Mouse (Mus musculus): ENCODE data around the gene Btbd2. TPM values are rescaled to one million over a fixed set of nuclear protein-coding genes. Genes with fewer than 3 reads are reported as not detected.
"Not testable (repeated sequence)": the region's sequence is repeated elsewhere in the genome, so short reads cannot be mapped to it uniquely, and the experiment has no call there.

Gene Btbd2
- total RNA-seq, 2 experiments from 2014 or later: 80.9 to 83.2 TPM

DNA sequence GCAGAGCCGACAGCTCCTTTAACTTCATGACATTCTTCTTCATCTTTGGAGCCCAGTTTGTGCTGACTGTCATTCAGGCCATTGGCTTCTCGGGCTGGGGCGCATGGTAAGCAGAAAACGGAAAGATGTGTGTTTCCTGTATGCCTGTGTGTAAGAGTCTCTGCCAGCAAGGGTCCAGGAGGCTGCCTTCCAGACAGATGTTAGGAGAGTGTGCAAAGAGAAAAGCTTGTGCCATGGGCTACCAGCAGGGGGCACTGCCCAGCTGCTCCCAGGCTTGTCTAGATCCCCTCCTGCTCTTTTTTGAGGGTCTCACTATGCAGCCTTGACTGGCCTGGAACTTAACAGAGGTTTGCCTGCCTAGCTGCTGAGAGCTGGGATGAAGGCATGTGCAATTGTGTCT lies 45.8 kb downstream of the Btbd2 start:
- DNase-seq: peak; percentile 51
- intact Hi-C loops (cut with DNase I): no loop called here

DNA sequence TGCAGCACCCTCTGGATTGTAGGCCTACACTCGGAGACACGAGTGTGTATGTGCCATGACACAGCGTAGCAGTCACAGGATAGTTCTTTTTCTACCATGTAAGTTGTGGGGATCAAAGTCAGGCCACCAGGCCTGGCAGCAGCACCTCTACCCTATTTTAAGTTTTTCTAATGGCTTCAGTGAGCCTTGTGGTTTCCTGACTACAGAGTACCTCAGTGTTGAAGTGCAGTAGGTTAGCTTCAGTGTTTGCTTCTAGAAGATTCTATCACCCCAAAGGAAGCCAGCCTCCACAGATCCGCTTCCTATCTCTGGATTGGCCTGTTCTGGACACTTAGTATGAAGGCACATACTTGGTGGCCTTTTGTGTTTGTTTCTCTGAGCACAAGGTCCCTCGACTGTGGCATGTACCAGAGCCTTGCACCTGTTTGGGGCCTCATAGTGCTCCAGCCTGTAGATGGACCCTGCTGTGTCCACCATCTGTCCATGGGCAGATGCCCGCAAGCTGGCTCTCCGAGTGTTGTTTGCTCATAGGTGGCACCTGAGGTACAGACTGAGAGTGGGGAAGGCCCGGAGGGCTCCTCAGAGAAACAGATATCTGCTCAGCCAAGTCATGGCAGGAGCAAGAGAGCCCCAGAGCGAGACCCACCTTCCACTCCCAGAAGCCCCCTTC lies 46.6 kb downstream of the Btbd2 start:
- intact Hi-C loops (cut with DNase I): no loop called here

DNA sequence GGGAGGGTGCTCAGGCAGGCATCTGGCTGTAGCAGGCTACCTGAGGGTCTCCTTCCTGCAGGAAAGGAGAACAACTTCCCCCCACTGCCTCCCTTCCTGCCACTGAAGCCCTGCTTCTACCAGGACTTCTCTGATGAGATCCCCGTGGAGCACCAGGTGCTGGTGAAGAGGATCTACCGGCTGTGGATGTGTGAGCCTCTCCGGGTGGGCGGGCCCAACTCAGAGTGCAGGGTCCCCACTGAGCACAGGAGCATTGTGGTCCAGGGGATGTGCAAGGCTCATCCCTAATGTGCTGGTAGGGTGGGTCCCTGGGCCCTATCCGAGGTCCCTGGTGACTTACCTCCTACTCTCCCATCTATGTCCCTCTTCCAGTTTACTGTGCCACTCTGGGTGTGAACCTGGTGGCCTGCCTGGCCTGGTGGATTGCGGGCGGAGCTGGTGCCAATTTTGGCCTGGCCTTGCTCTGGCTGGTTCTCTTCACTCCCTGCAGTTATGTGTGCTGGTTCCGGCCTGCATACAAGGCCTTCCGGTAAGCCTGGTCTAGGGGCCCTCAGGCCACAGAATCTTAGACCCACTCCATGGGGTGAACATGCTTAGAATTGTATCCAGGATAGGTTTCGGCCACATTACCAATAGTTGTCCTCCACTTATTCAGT lies 47.5 kb downstream of the Btbd2 start:
- intact Hi-C loops (cut with DNase I): no loop called here
- DNase-seq: no peak

More for the DNA sequence above, 46.6 kb downstream of the Btbd2 start:
- DNase-seq: peak; percentile 48

DNA sequence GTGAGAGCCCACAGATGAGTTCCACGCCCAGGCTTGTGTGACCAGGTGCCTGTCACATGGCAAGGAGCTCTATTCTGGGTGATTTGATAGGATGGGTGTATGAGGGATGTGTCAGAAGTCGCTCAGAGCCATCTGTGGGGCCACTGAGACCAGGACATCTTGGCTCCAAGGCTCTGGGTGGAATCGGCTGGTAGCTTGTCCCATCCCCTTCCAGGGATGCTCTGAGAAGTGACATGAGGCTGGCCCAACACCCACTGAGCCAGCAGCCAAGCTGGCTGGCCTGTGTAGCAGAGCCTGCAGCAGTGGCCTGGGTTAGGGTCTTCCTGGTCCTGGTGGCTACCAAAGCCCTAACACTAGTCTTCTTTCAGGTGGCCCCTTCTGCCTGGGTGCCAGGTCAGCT lies 48.4 kb downstream of the Btbd2 start:
- intact Hi-C loops (cut with DNase I): no loop called here
- DNase-seq: no peak

DNA sequence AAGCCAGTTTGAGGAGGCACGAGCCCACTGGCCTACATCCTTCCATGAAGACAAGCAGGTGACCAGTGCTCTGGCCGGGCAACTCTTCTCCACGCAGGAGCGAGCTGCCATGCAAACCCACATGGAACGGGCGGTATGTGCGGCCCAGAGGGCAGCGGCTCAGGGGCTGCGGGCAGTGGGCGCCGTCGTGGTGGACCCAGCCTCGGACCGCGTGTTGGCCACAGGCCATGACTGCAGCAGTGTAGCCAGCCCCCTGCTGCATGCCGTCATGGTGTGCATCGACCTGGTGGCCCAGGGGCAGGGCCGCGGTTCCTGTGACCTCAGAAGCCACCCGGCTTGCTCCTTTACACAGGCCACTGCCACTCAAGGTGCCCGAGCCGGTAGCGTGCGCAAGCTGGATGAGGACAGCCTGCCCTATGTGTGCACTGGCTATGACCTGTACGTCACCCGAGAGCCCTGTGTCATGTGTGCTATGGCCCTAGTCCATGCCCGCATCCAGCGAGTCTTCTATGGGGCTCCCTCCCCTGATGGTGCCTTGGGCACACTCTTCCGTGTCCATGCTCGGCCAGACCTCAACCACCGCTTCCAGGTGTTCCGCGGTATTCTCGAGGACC lies 50.0 kb downstream of the Btbd2 start:
- intact Hi-C loops (cut with DNase I): no loop called here
- no peak for DNase-seq

DNA sequence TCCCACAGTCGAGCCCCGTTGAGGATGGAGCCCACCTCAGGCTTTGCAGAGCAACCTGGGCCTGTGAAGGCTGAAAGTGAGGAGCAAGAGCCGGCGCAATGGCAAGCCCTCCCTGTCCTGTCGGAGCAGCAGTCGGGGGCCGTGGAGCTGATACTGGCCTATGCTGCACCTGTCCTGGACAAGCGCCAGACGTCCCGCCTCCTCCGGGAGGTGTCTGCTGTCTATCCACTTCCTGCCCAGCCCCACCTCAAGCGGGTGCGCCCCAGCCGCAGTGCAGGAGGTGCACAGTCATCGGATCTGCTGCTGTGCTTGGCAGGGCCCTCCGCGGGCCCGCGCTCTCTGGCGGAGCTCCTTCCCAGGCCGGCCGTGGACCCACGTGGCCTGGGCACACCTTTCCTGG lies 50.6 kb downstream of the Btbd2 start:
- intact Hi-C loops (cut with DNase I): no loop called here
- DNase-seq: no peak

DNA sequence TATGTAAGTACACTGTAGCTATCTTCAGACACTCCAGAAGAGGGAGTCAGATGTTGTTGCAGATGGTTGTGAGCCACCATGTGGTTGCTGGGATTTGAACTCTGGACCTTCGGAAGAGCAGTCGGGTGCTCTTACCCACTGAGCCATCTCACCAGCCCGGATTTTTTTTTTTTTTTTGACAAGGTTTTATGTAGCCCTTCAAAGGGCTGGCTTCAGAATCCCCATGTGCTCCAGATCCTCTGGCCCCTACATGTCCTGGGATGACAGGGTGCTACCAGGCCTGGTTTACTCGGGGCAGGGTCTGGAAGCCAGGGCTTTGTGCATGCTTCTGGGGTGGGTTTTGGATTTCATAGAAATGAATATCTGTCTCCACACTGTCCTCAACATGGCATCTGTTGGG lies 51.1 kb downstream of the Btbd2 start, which contains the start of gene Gm49322:
Gene Gm49322, plus strand, starts transcription at position 301 of the 400 bp plus-strand sequence.
- intact Hi-C loops (cut with DNase I); DNase-seq: not testable (repeated sequence)

DNA sequence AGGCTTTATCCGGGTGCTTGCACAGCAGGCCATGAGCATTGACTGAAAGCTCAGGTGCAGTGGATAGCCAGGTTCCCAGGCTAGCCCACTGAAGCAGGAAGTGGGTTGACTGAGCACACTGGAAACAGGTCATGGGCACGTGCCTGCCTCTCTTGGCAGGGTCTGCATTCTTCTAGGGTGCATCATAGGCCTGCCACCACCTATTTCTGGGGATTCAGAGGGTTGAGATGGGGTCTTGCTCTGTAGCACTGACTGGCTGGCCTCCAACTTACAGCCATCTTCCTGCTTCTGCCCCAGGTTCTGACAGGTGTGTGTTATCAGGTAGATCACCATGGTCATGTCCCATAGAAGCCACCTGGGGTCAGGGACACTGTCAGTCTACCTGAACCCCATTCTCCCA lies 51.9 kb downstream of the Btbd2 start:
- intact Hi-C loops (cut with DNase I): no loop called here
- no peak for DNase-seq

DNA sequence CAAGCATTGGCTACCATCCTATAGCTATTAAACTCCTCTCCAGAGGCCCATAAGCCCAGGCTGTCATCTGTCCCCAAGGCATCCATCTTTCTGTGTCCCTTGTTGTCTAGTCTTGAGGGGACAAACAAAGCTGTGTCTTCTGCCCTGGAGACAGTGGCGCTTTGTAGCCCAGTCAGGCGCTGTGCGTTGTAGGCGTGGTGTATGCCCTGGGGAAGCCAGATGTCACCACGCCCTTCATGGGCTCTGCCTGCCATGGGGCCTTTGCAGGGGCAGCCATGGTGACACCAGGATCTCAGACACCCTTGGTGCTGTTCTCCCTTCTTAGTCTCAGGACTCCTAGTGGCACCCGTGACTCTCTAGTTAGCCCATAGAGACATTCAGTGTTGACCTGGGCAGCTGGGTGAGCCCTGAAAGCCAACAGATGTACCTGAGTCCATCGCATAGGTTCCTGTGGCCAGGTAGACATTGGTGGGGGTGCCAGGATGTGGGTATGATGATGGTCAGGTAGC lies 52.8 kb downstream of the Btbd2 start:
- intact Hi-C loops (cut with DNase I): no loop called here
- DNase-seq: no peak

DNA sequence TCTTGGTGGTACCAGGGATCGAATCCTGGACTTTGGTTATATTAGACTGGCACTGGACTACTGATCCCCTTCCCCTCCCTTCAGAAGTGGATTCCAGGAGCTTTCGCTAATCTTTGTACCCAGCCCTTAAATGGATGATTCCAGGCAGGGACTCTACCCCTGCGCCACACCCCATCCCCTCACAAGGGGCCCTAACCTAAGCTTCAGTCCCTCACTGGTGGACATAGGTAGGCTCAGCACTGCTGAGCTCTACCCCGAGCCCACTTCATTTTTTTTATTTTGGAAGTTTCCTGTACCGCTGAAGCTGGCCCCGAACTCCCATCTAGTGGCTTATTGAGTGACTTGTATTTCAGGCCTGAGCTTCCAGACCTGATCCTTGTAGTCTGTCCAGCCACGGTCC lies 53.5 kb downstream of the Btbd2 start:
- intact Hi-C loops (cut with DNase I): no loop called here
- no peak for DNase-seq

DNA sequence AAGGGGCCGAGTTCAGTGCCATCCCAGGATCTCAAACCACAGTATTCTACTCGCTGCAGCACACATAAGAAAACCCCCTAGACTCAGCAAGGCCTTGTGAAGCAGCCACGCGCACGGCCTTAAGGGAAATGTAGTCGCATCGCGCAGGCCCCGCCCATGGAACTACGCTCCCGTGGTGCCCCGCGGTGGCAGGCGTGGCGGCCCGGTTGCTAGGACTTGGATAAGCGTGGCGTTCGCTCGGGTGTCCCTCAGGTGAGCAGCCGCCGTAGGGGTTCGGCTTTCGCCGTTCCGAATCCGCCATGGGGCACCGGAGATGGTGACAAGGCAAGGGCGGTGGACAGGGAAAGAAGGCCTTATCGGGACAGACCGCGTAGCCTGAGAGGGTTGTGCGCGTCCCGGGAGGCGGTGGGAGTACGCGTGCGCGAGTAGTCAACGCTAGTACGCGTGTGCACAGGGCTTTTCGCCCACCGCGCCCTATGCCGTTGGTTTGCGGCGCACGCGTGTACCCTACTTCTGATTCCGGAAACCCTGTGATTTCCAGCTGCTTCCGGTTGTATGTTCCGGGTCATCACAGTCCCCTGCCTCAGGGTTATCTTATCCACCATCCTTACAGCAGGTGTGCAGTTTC lies 54.1 kb downstream of the Btbd2 start, which contains the start of the genes Scamp4 and Adat3:
Gene Scamp4, plus strand, starts transcription at position 175 of the 628 bp plus-strand sequence.
Gene Adat3, plus strand, starts transcription at position 183 of the 628 bp plus-strand sequence.
- peak; percentile 96 for DNase-seq
- intact Hi-C loops (cut with DNase I): no loop called here

DNA sequence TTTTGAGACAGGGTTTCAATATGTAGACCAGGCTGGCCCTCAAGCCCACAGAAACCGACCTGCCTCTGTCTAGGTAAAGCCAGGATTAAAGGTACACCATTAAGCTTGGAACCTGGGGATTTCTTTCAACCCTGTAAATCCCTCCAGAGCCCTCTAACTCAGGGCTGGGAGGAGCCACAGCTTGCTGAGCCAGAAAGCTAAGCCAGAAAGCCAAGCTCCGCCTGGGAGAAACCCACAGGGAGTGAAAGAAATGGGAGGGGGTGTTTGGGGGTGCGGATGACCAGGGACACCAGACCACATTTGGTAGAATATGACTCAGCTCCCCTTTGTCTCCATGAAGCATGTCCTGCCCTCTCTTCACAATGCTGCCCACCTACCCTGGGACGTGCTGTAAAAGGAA lies 60.6 kb downstream of the Btbd2 start:
- no peak for DNase-seq
- intact Hi-C loops (cut with DNase I): no loop called here

Small RNAs within 50 kb of the gene (microRNA-seq; reads per million reads assigned to microRNA genes)
- not detected for gene Mir6912

Other genes starting within 250 kb of the Btbd2 start
- 10 to 100 TPM; 51.9 to 53.7 TPM for gene Tcf3, start 223.4 kb downstream of the Btbd2 start, total RNA-seq (2021)
- under 1 TPM in 1 of 2 experiments, not detected in 1; 0.24 TPM for gene Onecut3, start 162.2 kb downstream of the Btbd2 start, total RNA-seq (2021)
- under 1 TPM; 0.14 to 0.20 TPM for gene Atp8b3, start 117.9 kb downstream of the Btbd2 start, total RNA-seq (2021)
- 10 to 100 TPM; 65.2 to 67.5 TPM for gene Rexo1, start 95.5 kb downstream of the Btbd2 start, total RNA-seq (2021)
- 10 to 100 TPM; 34.1 to 35.5 TPM for gene Klf16, start 79.8 kb downstream of the Btbd2 start, total RNA-seq (2021)
- 100 to 1,000 TPM; 131 to 133 TPM for gene Abhd17a, start 66.7 kb downstream of the Btbd2 start, total RNA-seq (2021)
- gene Scamp4, start 54.2 kb downstream of the Btbd2 start, total RNA-seq (2021): 10 to 100 TPM; 30.9 to 34.5 TPM
- gene Adat3, start 54.2 kb downstream of the Btbd2 start, total RNA-seq (2021): 1 to 10 TPM; 2.9 to 3.6 TPM
- gene Gm49322, start 51.0 kb downstream of the Btbd2 start, total RNA-seq (2021): 1 to 10 TPM; 3.7 to 4.8 TPM
- 100 to 1,000 TPM; 130 to 138 TPM for gene Csnk1g2, start 34.2 kb downstream of the Btbd2 start, total RNA-seq (2021)
- 10 to 100 TPM; 61.6 to 67.1 TPM for gene Mknk2, start 21.0 kb upstream of the Btbd2 start, total RNA-seq (2021)
- gene Mob3a, start 44.9 kb upstream of the Btbd2 start, total RNA-seq (2021): 10 to 100 TPM; 52.0 to 52.1 TPM
- 10 to 100 TPM; 46.3 to 53.6 TPM for gene Izumo4, start 45.1 kb upstream of the Btbd2 start, total RNA-seq (2021)
- gene Ap3d1, start 85.2 kb upstream of the Btbd2 start, total RNA-seq (2021): 100 to 1,000 TPM; 142 to 145 TPM
- 10 to 100 TPM; 62.1 TPM for gene Dot1l, start 98.1 kb upstream of the Btbd2 start, total RNA-seq (2021)
- 10 to 100 TPM; 58.0 to 58.2 TPM for gene Sf3a2, start 141.1 kb upstream of the Btbd2 start, total RNA-seq (2021)
- gene Plekhj1, start 141.6 kb upstream of the Btbd2 start, total RNA-seq (2021): 10 to 100 TPM; 73.2 to 86.2 TPM
- gene Amh, start 148.2 kb upstream of the Btbd2 start, total RNA-seq (2021): 1 to 10 TPM; 1.9 to 2.2 TPM
- gene Jsrp1, start 156.4 kb upstream of the Btbd2 start, total RNA-seq (2021): under 1 TPM; 0.54 to 0.64 TPM
- 100 to 1,000 TPM; 393 to 396 TPM for gene Oaz1, start 169.6 kb upstream of the Btbd2 start, total RNA-seq (2021)
- 10 to 100 TPM; 21.4 to 24.6 TPM for gene Lingo3, start 187.0 kb upstream of the Btbd2 start, total RNA-seq (2021)
- 10 to 100 TPM; 62.0 to 67.4 TPM for gene Lsm7, start 198.1 kb upstream of the Btbd2 start, total RNA-seq (2021)
- 10 to 100 TPM; 77.4 to 86.2 TPM for gene Sppl2b, start 198.2 kb upstream of the Btbd2 start, total RNA-seq (2021)
- gene Tmprss9, start 214.8 kb upstream of the Btbd2 start, total RNA-seq (2021): under 1 TPM; 0.12 to 0.42 TPM
- 100 to 1,000 TPM; 147 TPM for gene Timm13, start 243.9 kb upstream of the Btbd2 start, total RNA-seq (2021)